Mouse (Mus musculus) brain, embryonic 14.5 days (tissue): Measurements from ENCODE around the gene 1600014C23Rik.

Experiments
- CTCF ChIP-seq: fragments of 200-500 bp; IDR thresholded peaks from 2 replicates; pipeline ENCODE4 v1.5.1; 2012; ENCODE audit warnings: inconsistent platforms, mild to moderate bottlenecking, moderate library complexity, borderline replicate concordance; ENCODE audit not compliant: insufficient read depth, insufficient read length; ENCODE audit errors: extremely low read depth
- POLR2A ChIP-seq: fragments of 200-500 bp; IDR thresholded peaks from 2 replicates; pipeline ENCODE4 v1.6.1; 2012; ENCODE audit warnings: mild to moderate bottlenecking, inconsistent platforms, borderline replicate concordance; ENCODE audit not compliant: poor library complexity, insufficient read depth, insufficient read length, severe bottlenecking; ENCODE audit errors: extremely low read depth

DNA sequence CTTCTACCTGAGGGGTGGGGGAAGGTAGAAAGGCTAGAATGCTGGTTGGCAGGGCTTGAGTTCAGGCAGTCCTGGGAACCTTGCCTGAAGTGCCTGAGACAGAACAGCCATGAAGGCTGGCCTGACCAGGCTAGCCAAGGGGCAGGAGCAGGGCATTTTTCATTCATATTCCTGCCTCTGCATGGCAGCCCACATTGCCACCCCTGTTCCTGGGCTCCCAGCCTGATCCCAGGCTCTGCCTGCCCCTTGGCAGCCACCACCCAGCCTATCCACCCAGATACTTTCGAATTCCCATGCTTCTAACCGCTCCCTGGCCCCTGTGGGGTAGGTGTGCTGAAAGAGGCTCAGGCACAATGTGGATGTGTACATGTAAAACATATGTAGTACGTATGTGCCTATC, 32.3 kb upstream of the 1600014C23Rik start:
- no peak for TF ChIP-seq CTCF
- no peak for TF ChIP-seq POLR2A
